Mouse (Mus musculus) neural tube, embryonic 11.5 days (tissue): ENCODE measurements at regions not wholly inside any gene's neighbourhood (a gene's known extent, or its start where the extent isn't known, plus 50 kb on each side); places are given as distances from the start of the nearest gene placed in this dataset.

ENCODE experiments used
- ATAC-seq: fragments of 200-750 bp; cut with Nextera tagmentation; 2 replicates; pipeline ENCODE4 v1.8.0; 2017; ENCODE audit warnings: moderate number of reproducible peaks, mild to moderate bottlenecking, moderate TSS enrichment, moderate library complexity; ENCODE audit not compliant: insufficient read depth, low FRiP score, low TSS enrichment
- DNase-seq: peaks from one replicate; pipeline ENCODE4 v3.0.0-alpha.2; 2015; ENCODE audit warnings: low spot score
- H3K27ac ChIP-seq: fragments of 300-500 bp; sonication (generic); 2 replicates; pipeline ENCODE4 v1.5.1; 2014; ENCODE audit warnings: low read depth, mild to moderate bottlenecking, low read length
- H3K27me3 ChIP-seq: fragments of 300-500 bp; sonication (generic); 2 replicates; pipeline ENCODE4 v1.6.1; 2014; ENCODE audit warnings: mild to moderate bottlenecking, low read length, mixed read lengths; ENCODE audit not compliant: control insufficient read depth, insufficient read depth
- H3K36me3 ChIP-seq: fragments of 300-500 bp; sonication (generic); 2 replicates; pipeline ENCODE4 v1.6.1; 2014; ENCODE audit warnings: mild to moderate bottlenecking, low read length, moderate library complexity, mixed read lengths; ENCODE audit not compliant: control insufficient read depth, insufficient read depth
- H3K4me1 ChIP-seq: fragments of 300-500 bp; sonication (generic); 2 replicates; pipeline ENCODE4 v1.6.1; 2014; ENCODE audit warnings: low read length, mixed read lengths; ENCODE audit not compliant: control insufficient read depth, insufficient read depth
- H3K4me2 ChIP-seq: fragments of 300-500 bp; sonication (generic); 2 replicates; pipeline ENCODE4 v1.6.1; 2014; ENCODE audit warnings: low read depth, mild to moderate bottlenecking, moderate library complexity
- H3K4me3 ChIP-seq: fragments of 300-500 bp; sonication (generic); 2 replicates; pipeline ENCODE4 v1.5.1; 2014; ENCODE audit warnings: low read depth, low read length
- H3K9ac ChIP-seq: fragments of 300-500 bp; sonication (generic); 2 replicates; pipeline ENCODE4 v1.6.1; 2014; ENCODE audit warnings: mild to moderate bottlenecking, low read length
- H3K9me3 ChIP-seq: fragments of 300-500 bp; sonication (generic); 2 replicates; pipeline ENCODE4 v1.6.1; 2016; ENCODE audit warnings: low read length; ENCODE audit not compliant: control insufficient read depth
- WGBS: fragments of 180-500 bp; shearing (Covaris S2); extraction: QIAGEN DNeasy Blood & Tissue Kit; methylation state at CpG from one replicate; pipeline ENCODE4 v1.1.7; 2014; 5-methylcytosine and 5-hydroxymethylcytosine counted together

GRCm38 (mm10) chr13:40429831-40430230 is 68.6 kb upstream of the Ofcc1 start:
- H3K36me3 ChIP-seq: no peaks in the 10 kb centered on the region
- ATAC-seq (no peak), DNase-seq (no peak)
- no peaks in the 10 kb centered on the region for H3K27me3 ChIP-seq
- 86% methylated on average over 8 of the region's 8 CpGs for WGBS
- no peak overlapping the region for H3K4me2 ChIP-seq
- H3K4me1 ChIP-seq: no peaks in the 10 kb centered on the region; the same call in 1 of the 2 replicates
- no peak overlapping the region for H3K4me3 ChIP-seq
- no peaks in the 10 kb centered on the region for H3K9me3 ChIP-seq
- H3K9ac ChIP-seq: no peak overlapping the region
- H3K27ac ChIP-seq: no peak overlapping the region

DNA sequence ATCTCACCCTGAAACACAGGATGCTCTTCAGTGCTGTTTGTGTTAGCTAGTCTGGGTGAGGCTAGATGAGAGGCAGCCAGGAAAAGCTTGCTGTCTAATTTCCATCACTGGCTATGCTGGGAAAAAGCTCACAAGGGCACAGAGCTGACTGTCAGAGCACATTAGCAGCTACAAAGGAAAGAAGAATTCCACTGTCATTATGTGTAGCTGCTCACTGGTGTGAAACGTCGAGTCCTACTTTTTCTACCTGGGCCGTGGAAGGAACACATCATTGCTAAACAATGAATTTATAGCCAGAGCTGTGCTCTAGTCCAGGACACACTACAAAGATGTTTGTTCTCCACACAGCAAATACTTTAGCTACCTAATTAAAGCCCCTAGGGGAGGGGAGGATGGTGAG is 61.8 kb upstream of the Ofcc1 start:
- WGBS: 84% methylated on average over 3 of the region's 3 CpGs
- ATAC-seq: no peak

DNA sequence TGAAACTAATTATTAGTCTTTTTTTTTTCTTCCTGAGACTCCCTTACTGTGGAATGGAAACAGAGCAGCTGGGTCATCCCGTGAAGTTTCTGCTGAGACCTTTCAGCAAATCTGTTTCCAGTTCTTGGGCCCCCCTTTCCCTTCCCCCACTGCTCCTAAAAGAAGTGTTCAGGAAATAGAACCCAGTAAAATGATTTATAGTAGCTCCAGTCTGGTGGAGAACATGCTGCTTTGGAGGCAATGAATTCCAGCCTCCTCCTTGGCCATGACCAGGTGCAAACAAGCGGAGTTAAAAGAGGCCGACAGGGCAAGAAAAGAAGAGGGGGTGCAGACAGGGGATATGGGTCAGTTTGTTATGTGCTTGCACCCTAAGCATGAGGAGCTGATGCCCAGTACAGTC is 56.6 kb upstream of the Ofcc1 start:
- H3K9me3 ChIP-seq: no peaks in the 10 kb centered on the region
- no peak for ATAC-seq
- no peak overlapping the region for H3K4me2 ChIP-seq
- no peaks in the 10 kb centered on the region for H3K36me3 ChIP-seq
- H3K27me3 ChIP-seq: no peaks in the 10 kb centered on the region
- no peaks in the 10 kb centered on the region for H3K4me1 ChIP-seq
- H3K9ac ChIP-seq: no peak overlapping the region
- 64% methylated on average over 3 of the region's 3 CpGs for WGBS
- DNase-seq: peak; percentile 13
- no peak overlapping the region for H3K27ac ChIP-seq
- H3K4me3 ChIP-seq: no peak overlapping the region

More for the DNA sequence above, 61.8 kb upstream of the Ofcc1 start:
- Histone ChIP-seq H3K36me3 (no peaks in the 10 kb centered on the region), H3K9ac (no peak overlapping the region), H3K27ac (no peak overlapping the region), H3K4me2 (no peak overlapping the region), H3K9me3 (no peaks in the 10 kb centered on the region), H3K4me3 (no peak overlapping the region), H3K4me1 (no peaks in the 10 kb centered on the region), H3K27me3 (no peaks in the 10 kb centered on the region)
- no peak for DNase-seq

DNA sequence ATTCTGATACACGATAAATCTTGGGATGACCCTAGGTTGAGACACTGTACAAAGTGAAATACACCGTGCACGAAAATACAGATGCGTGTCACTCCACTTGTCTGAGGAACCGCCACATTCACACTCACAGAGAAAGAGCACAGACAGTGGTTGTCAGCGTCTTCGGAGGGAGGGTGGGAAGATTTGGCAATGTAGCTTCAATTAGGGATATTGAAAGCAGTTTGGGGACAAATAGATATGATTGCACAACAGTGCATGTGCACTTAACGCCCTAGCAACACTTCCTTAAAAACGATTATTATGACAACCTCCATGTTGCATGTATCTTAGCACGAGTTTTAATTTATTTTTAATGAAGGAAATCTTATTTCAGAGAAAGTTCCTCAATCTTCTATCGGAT is 51.8 kb upstream of the Ofcc1 start:
- Histone ChIP-seq H3K27me3 (no peaks in the 10 kb centered on the region), H3K4me3 (no peak overlapping the region), H3K36me3 (no peaks in the 10 kb centered on the region), H3K4me1 (no peaks in the 10 kb centered on the region), H3K27ac (no peak overlapping the region), H3K9me3 (no peaks in the 10 kb centered on the region), H3K9ac (no peak overlapping the region), H3K4me2 (no peak overlapping the region)
- WGBS: 90% methylated on average over 11 of the region's 11 CpGs
- DNase-seq (no peak), ATAC-seq (no peak)
